Mouse (Mus musculus): ENCODE results near the gene Iqsec1.

Iqsec1 gene

DNA sequence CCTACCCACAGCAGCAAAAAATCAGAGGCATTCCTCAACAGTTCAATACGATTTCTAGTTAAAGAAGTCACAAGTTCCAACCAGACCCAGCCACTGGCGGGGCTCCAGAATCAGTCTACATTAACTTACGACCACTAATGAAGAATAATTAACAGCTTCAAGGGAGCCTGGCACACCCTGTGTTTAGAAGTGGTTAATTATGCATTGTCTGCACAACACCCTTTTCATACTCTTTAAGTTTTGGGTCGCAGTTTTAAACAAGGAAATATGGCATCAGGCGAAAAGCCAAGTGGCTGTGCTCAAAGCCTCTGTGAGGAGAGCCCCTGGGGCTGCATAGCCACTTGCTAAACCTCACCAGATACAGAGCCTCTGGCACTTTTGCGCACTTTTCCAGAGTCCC lies 209.6 kb downstream of the Iqsec1 start:
- no peak for DNase-seq

DNA sequence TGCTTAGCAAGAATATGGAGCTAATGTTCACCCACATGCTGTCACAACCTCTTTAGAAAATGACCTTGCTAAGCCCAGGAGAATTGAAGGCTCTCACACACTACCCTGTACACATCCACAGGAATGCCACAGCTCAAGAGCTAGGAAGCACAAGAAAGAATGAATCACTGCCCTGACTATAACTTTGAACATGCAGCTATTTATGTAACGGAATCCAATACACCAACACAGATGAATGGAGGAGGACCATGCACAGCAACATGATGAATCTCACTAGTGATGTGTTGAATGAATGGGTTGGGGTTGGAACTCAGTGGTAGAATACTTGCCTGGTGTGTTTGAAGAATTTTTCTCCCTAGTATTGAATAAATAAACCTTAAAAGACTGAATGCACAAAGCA lies 211.2 kb downstream of the Iqsec1 start:
- DNase-seq = no peak

DNA sequence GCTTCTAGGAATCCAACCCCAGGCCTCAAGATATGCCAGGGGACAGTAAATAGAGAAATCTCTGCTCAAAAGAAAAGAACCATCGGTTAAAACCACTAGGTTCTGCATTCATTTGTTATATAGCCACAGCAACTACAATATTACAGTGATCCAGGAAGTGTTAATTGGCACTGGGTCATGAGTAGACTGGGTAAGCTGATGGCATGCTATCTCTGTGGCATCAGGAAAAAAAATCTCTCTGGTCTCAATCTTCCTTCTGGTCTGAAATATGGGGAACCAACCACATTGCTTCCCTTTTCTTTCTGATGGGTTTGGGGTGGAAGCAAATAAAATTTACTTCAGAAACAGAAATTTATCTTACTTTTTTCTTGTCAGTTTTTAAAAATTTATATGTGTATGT lies 212.9 kb downstream of the Iqsec1 start:
- DNase-seq = no peak

DNA sequence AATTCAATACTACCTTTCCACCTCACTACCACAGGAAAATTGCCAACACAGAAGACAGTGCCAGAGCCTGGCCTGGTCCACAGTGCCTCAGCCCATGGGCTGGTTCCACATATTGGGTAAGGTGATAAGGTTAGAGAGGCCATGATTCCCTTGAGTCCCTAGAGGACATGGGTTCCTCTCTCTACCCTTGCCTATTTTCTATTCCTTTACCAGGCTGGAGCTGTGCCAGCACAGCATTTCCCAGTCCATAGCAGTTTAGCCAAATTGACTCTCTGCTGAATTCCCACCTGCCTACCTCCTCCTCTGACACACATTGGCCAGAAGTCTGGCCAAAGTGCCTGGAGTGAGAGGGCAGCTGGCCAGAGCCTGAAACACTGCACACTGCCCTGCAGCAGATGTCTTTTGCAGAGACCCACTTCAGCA lies 214.7 kb downstream of the Iqsec1 start:
- peak in 1 of 2 experiments; percentile 23 for DNase-seq

DNA sequence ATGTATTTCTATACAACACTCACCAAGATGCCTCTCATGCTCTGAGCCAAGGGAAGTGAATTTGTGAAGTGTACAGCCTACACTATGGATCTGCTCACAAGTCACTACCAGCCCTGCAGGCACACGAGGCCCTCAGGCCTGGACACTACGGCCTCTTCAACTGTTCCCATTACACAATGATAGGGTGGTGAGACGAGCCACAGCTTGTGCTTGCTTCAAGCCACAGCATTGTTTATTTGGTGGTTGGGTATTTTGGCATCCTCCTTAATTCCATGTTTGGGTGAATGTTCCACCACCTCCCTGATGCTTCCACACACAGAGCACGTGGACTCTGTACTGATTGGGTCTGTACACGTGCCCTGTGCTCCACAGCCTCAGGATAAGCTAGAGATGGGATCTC lies 216.4 kb downstream of the Iqsec1 start:
- no peak for DNase-seq

DNA sequence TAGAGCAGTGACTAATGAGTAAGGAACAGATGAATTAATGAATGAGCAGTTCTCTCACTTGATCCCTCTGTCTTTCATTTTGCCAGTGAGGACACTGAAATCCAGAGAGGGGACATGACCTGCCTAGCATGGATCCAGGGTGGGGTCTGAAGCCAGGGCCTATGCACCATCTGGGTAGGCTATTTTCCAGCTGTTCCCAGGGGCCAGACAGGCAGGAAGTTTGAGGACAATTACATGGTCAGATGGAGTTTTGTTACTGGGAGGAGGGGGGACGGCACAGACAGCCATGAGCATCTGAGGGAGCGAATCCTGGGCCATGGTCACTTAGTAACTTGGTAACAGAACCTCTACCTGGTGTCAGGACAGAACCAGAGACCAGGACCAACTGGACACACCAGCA lies 220.0 kb downstream of the Iqsec1 start:
- DNase-seq = no peak

DNA sequence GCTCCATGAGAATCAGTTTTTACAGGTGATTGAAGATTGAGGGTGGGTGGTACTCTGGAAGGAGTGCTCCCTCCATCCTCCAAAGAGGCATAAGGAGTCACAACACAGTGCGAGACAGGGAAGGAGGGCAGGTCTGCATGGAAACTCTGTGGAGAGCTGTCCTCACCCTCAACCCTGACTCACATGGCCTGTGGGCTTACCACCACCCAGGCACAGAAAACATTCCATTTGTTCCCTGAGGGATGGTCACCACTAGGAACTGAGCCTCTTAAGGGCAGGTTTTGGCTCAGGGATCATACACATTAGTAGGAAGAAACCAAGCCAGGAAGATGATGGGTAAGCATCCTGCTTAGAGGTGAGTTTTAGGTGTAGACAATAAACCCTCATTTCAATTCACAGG lies 220.6 kb downstream of the Iqsec1 start:
- DNase-seq = no peak

DNA sequence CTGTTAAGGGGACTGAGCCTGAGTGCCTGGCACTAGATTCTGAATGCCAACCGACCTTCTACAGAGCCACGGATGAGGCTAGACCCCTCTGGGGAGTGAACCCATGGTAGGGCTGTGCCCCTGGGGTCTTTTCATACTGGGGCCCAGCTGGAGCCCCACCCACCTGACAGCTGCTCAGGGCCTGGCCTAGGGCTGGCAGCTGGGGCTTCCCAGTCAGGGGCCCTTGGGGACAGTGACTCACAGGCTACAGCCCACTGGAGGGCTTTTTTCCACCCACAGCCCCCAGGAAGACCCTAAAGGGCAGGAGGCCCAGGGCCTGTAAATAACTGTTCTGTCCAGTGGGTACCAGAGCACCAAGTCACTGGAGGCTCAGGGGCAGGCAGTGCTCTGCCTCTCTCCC lies 223.7 kb downstream of the Iqsec1 start:
- no peak for DNase-seq

DNA sequence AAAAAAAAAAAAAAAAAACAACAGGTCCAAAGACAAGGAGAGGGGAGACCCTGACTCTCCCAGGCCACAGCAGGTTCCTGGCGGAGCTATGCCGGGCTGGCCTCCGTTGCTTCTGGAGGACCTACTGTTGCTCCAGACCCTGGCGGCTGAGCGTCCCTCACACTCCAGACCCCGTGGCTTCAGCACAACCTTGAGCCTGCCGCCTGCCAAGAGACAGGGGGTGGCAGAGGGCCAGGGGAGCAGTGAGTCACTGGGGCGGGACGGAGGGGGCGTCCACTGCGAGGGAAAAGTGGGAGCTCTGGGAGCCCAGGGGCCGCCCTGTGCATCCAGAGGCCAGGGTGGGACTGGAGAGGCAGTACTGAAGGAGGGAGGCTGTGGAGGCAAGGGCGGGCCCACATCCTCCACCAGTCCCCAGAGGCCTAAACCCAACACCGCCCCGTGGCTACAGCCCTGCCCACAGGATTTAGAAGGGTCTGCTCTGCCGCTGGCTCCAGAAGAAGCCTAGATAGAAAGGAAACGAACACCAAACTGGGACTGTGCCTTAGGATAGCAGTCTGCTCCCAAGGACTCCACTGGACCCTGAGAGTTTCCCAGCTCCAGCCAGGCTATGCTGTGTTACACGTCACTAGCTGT lies 224.4 kb downstream of the Iqsec1 start:
- peak; percentile 47 to 50 for DNase-seq

DNA sequence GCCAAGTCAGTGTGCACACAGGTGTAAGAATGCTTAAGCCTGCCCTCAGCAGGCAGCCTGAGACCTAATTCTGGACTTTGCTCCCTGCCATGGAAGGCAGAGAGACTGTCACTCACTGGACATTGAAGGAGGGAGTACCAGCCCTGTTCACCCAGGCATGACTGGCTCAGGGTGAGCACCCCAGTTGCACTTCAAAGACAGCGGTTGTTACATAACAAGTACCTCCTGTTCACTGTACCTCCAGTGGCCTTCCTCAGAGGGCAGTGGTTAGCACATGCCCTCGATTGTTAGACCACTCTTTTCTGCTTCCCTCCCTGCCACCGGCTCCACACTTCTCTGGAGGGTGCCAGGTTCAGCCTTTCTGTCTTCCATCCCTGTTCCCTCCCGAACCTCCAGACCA lies 225.2 kb downstream of the Iqsec1 start:
- peak; percentile 71 to 78 for DNase-seq

DNA sequence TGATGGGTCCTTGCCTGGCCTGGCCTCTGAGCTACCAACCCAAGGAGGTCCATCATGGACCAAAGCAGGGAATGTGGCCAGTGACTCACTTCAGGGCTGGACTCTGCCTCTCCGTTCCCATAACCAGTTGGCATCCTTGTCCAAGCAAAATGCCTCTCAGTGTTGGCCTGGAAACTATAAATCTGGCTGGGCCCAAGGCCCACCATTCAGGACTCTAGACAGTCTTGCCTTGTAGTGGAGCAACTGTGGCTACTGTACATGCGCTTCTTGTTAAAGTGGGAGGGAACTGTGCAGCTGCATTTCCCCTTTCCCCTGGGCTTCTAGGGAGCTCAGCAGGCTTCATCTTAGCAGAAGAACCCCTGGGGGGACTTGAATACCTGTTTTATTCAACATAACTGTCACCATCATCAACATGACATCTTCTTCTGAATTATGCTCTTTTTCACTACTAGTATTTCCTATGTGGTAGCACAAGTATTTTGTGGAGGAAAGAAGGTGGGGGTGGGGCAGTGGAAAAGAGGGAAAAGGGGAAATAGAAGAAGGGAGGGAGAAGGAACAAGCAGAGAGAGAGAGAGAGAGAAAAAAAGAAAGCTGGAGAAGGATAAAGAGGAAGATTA lies 226.3 kb downstream of the Iqsec1 start:
- DNase-seq = no peak

DNA sequence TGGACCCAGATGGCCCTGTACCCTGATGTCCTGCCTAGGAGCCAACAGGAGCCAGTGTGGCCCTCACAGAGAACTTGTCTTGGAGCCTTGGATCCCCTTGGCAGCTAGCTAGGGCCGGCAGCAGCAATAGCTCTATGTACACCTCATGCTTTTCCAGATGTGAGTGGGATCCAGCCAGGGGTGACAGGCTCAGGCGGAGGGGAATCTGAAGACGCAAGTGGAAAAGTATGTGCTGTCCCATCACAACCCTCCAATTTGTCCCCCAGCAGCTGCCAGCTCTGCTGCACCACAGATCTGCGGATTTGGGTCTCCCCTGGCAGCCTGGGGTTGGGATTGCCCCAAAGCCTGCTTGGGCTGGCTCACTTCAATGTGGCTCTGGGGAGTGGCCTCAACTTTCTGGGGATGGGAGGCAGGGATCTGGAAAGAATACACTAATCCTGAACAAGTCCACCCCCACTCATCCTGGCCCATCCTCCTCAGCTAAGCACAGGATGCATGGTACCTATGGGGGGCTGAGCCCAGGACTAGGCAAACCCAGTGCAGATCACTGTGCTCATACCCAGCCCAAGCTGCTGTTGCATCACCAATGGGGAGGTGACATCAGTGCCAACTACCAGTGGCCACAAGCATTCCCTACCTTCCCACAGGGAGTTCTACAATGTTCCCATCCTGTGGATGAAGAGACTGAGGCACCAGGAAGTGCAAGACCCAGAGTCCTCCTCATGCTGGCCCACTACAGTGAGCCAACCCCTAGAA lies 227.0 kb downstream of the Iqsec1 start:
- DNase-seq = no peak

DNA sequence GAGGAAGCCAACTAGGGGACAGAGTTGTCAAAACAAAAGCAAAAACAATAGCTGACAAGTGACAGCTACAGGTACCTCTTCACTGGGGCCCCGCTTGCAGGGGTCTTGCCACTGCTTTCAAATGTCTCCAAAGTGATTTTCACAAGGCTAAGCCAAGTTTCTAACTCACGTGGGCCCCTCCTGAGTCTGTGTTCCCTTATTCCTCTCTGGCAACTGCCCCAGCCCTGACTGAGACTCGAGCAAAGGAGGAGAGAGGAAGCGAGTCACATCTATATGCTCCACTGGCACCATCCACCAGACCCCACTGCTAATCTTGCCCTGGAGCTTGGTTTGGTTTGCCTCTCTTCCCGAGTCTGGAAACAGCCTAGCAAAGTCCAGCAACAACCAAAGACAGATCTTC lies 227.6 kb downstream of the Iqsec1 start:
- DNase-seq = no peak

DNA sequence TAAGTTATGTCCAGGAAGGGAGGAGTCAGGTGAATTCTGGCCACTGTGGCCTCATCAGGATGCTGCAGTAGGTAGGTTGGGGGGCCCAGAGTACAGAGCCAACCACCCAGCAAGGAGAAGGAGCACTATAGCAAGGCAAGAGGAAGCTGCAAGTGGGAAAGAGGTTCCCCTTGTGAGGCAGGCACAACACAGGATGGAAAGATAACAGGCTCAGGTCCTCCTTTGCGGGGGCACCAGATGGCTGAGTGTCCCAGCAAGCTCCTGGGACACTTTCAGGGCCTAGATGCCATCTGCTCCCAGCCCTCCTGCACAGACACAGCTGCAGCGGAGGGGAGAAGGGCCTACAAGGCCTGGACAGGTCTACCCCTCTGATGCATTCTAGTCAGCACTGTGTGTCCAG lies 228.7 kb downstream of the Iqsec1 start:
- DNase-seq = no peak

DNA sequence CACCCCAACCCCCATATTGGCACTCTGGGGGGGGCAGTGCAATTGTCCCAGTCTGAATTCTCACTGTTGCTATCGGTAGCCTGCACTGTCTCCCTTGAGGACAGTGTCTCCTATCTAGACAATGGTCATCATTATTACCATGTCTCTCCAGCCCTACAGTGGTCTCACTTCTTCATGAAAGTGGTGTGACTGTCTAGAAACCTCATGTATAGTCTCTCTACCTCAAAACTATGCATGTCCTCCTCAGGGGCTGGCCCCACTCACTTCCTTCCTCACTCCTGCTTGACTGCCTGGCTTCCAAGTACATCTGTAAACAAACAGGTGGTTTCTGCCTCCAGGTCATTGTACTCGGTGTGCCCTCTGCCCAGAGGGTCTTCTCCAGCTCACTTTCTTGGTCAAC lies 230.3 kb downstream of the Iqsec1 start:
- no peak for DNase-seq

DNA sequence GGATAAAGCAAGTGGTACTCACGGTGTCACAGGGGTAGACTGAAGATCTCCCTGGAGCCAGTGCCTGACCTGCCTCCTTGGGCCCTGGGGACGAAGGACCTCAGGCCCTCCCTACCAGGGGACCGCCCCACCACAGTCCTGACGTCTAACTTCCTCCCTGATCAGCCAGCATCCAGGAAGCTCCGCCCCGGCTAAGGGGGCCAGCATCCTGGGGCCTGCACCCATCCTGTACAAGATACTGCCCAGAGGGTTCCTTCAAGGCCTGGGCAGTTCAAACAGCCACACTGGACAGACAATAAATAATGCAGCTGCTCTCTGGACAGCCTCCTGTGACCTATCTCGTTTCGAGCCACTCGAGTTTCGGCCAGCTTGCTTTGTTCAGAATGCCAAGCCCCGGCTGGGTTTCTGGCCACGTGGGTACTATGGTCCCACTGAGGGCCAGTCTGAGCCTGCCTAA lies 231.0 kb downstream of the Iqsec1 start:
- DNase-seq = peak in 1 of 2 experiments; percentile 34

DNA sequence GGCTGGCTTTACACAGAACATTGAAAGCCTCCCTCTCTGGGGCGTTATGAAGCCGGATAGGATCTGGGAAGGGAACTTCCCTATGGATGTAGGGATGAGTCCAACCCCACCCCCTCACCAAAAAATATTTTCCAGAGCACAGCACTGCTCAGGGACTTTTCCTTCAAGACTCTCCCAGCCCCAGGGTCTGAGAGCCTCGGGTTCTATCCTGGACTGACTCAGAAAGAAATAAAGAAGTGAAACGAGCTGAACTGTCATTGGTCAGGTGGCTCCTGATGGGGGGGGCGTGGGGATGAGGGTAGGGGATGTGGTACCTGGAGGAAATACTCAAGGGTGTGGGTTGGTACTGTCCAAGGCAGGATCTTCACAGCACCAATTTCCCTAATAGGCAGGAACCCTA lies 231.9 kb downstream of the Iqsec1 start:
- DNase-seq = no peak

DNA sequence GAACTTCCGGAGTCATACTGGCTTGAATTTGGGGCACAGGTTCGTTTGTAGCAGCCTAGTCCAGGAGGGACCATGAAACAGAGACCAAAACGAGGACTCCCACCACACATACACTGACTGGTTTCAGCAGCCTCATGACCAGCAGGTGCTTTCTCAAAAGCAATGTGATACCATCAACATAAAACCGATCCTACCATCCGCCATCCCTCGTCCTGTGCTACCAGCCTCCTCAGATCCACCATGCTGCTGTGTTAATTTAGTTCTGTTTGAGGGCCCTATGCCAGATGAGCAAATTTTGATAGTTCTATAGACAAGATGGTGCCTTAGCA lies 232.9 kb downstream of the Iqsec1 start:
- DNase-seq = no peak

DNA sequence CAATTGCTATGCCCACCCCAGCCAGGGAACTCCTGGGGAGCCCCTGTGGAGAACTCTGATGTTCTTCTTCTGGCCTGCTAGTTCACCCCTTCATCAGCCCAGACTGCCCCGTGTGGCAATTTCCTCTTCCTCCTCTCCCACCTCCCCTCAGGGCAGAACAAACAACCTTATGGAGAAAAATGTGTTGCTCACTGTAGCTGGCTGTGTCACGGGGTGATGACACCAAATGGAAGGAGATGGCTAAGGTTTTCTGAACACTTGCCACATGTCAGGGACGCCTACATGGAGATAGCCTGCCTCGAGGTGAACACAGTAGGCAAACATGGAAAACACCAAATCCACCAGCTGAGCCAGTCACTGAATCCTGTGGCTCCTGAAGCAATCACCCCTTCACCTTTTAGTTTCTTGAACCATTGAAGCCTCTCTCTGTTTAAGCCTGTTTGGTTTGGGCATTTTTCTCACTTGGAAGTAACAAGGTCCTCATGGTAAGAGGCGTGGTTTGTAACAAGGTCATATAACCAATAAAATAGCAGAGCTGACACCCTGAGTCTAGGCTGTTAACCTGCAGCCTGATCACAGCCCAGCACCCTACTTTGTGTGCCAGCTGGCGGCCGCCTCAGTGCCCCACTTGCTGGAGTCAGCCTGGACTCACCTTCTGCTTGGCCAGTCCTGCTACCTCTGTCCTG lies 233.4 kb downstream of the Iqsec1 start:
- DNase-seq = peak; percentile 28 to 33

DNA sequence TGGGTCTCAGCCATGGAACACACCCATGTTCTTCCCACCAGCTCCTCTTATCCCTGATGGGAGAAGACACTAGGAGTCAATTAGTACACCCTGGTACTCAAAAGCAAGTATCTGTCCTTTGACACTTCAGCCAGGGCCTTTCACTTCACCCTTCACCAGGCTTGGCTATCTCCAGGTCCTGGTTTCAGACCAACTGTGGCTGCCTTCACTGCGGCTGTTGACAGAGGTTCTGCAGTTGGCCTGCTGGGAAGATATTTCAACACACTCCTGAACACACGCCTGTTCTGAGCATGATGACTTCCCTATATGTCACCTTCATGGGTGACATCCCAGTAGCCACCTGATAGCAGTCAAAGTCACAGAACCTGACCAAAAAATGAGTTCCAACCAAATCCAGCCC lies 234.4 kb downstream of the Iqsec1 start:
- DNase-seq = no peak

DNA sequence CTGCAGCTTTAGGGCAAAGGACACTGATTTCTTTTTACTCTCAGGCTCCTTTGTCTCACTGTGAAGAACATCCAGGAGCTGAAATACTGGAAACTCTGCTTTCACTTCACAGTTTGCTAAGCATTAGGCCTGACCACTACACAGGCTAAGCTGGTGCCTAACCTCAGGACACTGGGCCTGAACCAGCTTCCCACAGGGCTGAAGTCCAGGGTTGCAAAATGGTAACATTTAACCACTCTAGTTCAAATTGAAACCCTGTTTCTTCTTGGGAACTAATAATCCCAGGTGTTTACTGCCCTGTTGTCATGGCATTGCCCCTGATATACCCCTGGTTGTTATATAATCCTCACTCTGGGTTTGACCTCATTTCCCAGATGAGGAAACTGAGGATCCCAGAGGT lies 234.8 kb downstream of the Iqsec1 start:
- no peak for DNase-seq

DNA sequence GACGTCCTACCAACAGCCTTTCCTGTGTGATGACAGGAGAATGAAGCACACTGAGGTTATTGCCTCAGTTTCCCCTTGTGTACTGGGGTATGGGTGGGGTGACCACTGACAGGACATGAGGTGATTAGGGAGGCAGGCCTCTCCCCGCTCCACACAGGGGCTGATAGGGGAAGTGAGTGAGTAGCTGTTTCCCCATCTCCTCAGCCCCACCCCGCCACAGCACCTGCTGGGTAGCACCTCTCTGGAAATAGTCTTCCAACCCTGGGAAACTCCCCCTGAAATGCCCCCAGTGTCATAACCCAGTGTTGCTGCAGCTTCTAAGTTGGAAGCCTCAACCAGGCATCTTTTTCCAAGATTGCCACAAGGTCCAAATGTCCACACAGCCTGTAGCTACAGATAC lies 236.9 kb downstream of the Iqsec1 start:
- DNase-seq = no peak

DNA sequence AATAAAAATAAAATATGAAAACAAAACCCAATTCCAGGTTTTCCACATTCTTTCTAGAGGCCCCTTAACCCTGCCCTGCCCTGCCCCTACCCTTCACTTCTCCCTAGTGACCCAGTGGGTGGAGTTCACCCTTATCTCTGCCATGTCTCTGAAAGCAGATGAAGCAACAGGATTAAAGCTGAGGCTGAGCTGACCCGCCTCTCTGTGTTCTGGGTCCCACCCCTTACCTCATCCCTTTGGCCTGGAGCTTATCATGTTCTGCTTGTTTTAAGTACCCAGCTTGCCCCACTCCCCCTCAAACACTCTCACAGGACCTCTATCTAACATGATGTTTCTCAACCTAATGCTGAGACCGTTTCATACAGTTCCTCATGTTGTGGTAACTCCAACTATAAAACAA lies 238.4 kb downstream of the Iqsec1 start:
- DNase-seq = no peak

DNA sequence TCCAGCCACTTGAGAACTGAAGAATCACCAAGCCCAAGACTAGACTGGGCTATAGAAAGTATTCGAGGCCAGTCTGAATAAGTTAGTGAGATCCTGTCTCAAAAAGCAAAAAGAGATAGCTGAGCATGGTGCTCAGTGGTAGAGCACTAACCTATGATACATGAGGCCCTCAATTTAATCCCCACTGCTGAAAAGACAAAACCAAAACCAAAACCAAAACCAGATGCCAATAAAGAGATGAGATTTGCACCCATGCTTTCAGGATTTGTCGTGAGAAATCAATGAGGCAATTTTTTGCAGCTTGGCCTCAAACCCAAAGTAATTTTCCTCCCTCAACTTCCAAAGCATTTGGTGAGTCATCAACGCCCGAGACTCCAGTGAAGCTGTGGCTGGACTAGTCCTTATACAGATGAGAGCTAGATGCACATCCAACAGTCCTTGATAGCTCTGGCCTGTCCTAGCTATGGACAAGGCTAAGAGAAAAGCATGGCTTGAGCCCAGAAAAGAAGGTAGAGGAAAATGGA lies 239.0 kb downstream of the Iqsec1 start:
- no peak for DNase-seq

All from kidney, adult 8-10 months (tissue).